Mouse (Mus musculus): Measurements from ENCODE around the gene Tbc1d22b.

- TF ChIP-seq POLR2A (IDR thresholded peaks at IDR 0.05; ENCODE audit: insufficient read length, low read depth): no peak
- no peak for TF ChIP-seq TCF12 (IDR thresholded peaks at IDR 0.05; ENCODE audit: insufficient read depth, poor library complexity, severe bottlenecking)
- TF ChIP-seq MAX (IDR thresholded peaks at IDR 0.05; ENCODE audit: low read depth): no peak
- TF ChIP-seq E2F4 (IDR thresholded peaks at IDR 0.05; ENCODE audit: insufficient read depth): no peak
- TF ChIP-seq MYOD1 (IDR thresholded peaks at IDR 0.05; ENCODE audit: control insufficient read depth in 1 of 3, insufficient read length in 2 of 3, low read depth in 2 of 3): no peak
- TF ChIP-seq POLR2AphosphoS2 (IDR thresholded peaks at IDR 0.05; ENCODE audit: insufficient read length, low read depth): no peak
- TF ChIP-seq REST (IDR thresholded peaks at IDR 0.05; ENCODE audit: insufficient read depth, insufficient read length): no peak
- no peak for TF ChIP-seq MYOG (IDR thresholded peaks at IDR 0.05; ENCODE audit: control insufficient read depth in 1 of 3, insufficient read depth in 1 of 3, insufficient read length in 2 of 3, low read depth in 2 of 3)
Observed at GRCm38 (mm10) chr17:29545241-29545640, 4.3 kb upstream of the Tbc1d22b start.
